Mouse (Mus musculus) heart, embryonic 16.5 days (tissue): Measurements from ENCODE around the gene Laptm5. TPM values are rescaled to one million over a fixed set of nuclear protein-coding genes. Genes with fewer than 3 reads are reported as not detected.

Source experiments
- ATAC-seq: fragments of 200-750 bp; cut with Nextera tagmentation; replicated peaks from 2 replicates; pipeline ENCODE4 v1.8.0; 2017; ENCODE audit warnings: moderate number of reproducible peaks; ENCODE audit not compliant: insufficient read depth, low FRiP score; ENCODE audit errors: extremely low read depth
- H3K27ac ChIP-seq: fragments of 300-500 bp; sonication (generic); 2 replicates; pipeline ENCODE4 v1.5.1; 2014; ENCODE audit warnings: mild to moderate bottlenecking, low read length, control low read depth, moderate library complexity
- H3K27me3 ChIP-seq: fragments of 300-500 bp; sonication (generic); 2 replicates; pipeline ENCODE4 v1.6.1; 2014; ENCODE audit warnings: low read length, mixed read lengths; ENCODE audit not compliant: control insufficient read depth, insufficient read depth
- H3K36me3 ChIP-seq: fragments of 300-500 bp; sonication (generic); 2 replicates; pipeline ENCODE4 v1.6.1; 2014; ENCODE audit not compliant: control insufficient read depth, insufficient read depth
- H3K4me1 ChIP-seq: fragments of 300-500 bp; sonication (generic); 2 replicates; pipeline ENCODE4 v1.6.1; 2014; ENCODE audit warnings: low read length, mixed read lengths; ENCODE audit not compliant: control insufficient read depth, insufficient read depth
- H3K4me2 ChIP-seq: fragments of 300-500 bp; sonication (generic); 2 replicates; pipeline ENCODE4 v1.6.1; 2014; ENCODE audit warnings: low read depth, mild to moderate bottlenecking, control low read depth, low read length
- H3K4me3 ChIP-seq: fragments of 300-500 bp; sonication (generic); 2 replicates; pipeline ENCODE4 v1.5.1; 2014; ENCODE audit warnings: mild to moderate bottlenecking, control low read depth, low read length
- H3K9ac ChIP-seq: fragments of 300-500 bp; sonication (generic); 2 replicates; pipeline ENCODE4 v1.6.1; 2014; ENCODE audit warnings: low read length, control low read depth
- H3K9me3 ChIP-seq: fragments of 300-500 bp; sonication (generic); replicated peaks from 2 replicates; pipeline ENCODE4 v1.6.1; 2016; ENCODE audit warnings: low read length; ENCODE audit not compliant: control insufficient read depth
- WGBS: fragments of 180-500 bp; shearing (Covaris S2); extraction: QIAGEN DNeasy Blood & Tissue Kit; methylation state at CpG from one replicate; pipeline ENCODE4 v1.1.7; 2014; 5-methylcytosine and 5-hydroxymethylcytosine counted together
- polyA plus RNA-seq: library from polyadenylated mRNA; unstranded; fragments of >200 nt; fragmentation: Nextera tagmentation; extraction: Ambion mirVana; gene quantifications from 2 replicates; pipeline ENCODE4 v1.2.1, GENCODE M21; 2015

Laptm5 gene
- polyA plus RNA-seq, 1 experiment from 2014 or later = 61.2 TPM

DNA sequence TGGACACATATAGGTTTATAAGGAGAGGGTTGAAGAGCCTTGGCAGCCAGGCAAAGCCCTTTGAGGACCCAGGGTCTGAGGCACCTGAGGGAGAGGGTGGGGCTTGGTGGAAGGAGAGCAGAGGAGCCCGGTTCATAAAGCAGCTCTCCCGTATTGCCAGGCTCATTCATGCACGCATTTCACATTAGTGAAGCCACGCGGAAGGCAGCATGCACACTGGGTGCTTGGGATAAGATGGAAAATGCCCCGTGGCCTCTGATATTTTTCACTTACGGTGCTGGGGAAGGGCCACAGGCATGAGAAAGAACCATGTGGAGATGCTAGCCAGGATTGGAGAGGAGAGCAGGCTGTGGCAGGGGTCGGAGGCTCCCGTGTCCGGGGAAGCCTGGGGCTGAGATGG is 44.2 kb downstream of the Laptm5 start:
- Histone ChIP-seq H3K27ac (no peak overlapping the region), H3K9ac (no peak overlapping the region), H3K4me2 (no peak overlapping the region), H3K36me3 (no peaks in the 10 kb centered on the region), H3K4me3 (no peak overlapping the region), H3K27me3 (peaks cover 6% of the 10 kb centered on the region; the same call in 1 of the 2 replicates), H3K9me3 (no peaks in the 10 kb centered on the region), H3K4me1 (no peaks in the 10 kb centered on the region)
- 84% methylated on average over 10 of the region's 10 CpGs for WGBS
- no peak for ATAC-seq

DNA sequence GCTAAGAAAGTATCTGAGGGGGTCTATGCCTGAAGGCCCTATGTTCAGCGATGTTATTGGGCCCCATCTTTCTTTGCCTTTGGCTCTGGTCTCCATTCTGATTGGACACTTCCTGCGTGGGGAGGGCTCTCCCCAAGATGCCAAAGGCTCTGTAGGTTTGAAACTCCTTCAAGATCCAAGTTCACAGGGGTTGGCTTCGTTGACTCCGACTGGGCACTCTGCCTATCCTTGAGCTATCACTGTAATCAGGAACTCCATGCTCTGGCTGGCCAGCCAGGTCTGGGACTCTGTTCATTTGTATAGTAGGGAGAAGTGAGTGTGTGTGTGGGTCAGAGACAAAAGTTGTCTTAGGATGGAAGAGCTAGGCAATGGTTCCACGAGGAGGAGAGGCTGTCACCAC is 45.9 kb downstream of the Laptm5 start:
- no peak for ATAC-seq
- no peaks in the 10 kb centered on the region for H3K9me3 ChIP-seq
- peaks cover 6% of the 10 kb centered on the region; the same call in 1 of the 2 replicates for H3K27me3 ChIP-seq
- H3K4me2 ChIP-seq = no peak overlapping the region
- H3K4me3 ChIP-seq = no peak overlapping the region
- H3K4me1 ChIP-seq = no peaks in the 10 kb centered on the region
- WGBS = 48% methylated on average over 5 of the region's 5 CpGs
- H3K27ac ChIP-seq = no peak overlapping the region
- H3K36me3 ChIP-seq = no peaks in the 10 kb centered on the region
- no peak overlapping the region for H3K9ac ChIP-seq

DNA sequence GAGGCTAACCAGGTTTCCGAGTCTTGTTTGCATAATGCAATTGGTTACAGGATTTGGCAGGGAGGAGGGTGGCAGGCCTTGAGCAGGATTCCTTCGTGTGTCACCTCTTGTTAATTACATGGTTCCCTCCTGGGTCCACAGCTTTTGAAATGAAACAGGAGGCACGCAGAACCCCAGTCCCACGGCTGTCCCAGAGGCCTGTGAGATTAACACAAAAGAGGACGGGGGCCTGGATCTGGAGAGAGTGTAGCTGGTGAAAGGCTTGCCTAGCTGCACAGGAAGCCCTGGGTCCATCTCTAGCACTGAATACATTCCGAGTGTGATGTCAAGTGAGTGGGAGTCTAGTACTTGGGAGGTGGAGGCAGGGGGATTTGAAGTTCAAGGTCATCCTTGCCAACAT is 46.8 kb downstream of the Laptm5 start:
- peaks cover 3% of the 10 kb centered on the region; the same call in 1 of the 2 replicates for H3K27me3 ChIP-seq
- WGBS = 51% methylated on average over 6 of the region's 6 CpGs
- H3K27ac ChIP-seq = no peak overlapping the region
- ATAC-seq = no peak
- no peak overlapping the region for H3K4me3 ChIP-seq
- no peaks in the 10 kb centered on the region for H3K36me3 ChIP-seq
- H3K9ac ChIP-seq = no peak overlapping the region
- no peak overlapping the region for H3K4me2 ChIP-seq
- H3K4me1 ChIP-seq = no peaks in the 10 kb centered on the region
- H3K9me3 ChIP-seq = no peaks in the 10 kb centered on the region

DNA sequence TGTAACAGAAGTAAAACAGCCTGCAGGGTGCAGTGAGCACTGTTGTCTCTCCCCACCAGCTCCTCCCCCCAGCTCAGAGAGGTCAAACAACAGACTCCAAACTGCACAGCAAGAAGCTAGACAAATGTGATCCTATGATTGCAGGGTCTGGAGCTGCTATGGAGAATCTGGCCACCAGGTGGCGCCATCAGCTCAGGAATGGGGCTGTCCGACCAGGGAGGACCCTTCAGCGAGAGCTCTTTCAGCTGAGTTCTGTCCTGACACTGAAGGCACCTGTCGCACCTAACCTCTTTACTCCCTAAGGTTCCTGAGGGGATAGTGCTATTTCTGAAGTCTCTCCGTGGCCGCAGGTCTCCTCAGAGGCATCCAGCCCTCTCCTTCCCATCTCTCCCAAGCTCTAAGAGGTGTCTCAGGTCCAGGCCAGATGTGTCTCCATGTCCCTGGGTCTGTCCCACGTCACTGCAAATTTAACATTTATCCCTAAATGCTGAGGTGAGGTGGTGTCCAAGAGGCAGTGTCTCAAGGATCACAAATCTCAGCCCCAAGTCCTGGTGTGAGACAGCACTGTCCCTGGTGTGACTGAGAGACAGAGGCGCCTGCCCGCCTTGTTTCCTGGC is 47.3 kb downstream of the Laptm5 start:
- 25% methylated on average over 9 of the region's 9 CpGs for WGBS
- Histone ChIP-seq H3K4me2 (no peak overlapping the region), H3K36me3 (no peaks in the 10 kb centered on the region), H3K9ac (no peak overlapping the region), H3K27me3 (peaks cover 3% of the 10 kb centered on the region; the same call in 1 of the 2 replicates), H3K27ac (no peak overlapping the region), H3K9me3 (no peaks in the 10 kb centered on the region), H3K4me1 (no peaks in the 10 kb centered on the region), H3K4me3 (no peak overlapping the region)
- peak; percentile 20; the same call in 1 of the 2 replicates for ATAC-seq

DNA sequence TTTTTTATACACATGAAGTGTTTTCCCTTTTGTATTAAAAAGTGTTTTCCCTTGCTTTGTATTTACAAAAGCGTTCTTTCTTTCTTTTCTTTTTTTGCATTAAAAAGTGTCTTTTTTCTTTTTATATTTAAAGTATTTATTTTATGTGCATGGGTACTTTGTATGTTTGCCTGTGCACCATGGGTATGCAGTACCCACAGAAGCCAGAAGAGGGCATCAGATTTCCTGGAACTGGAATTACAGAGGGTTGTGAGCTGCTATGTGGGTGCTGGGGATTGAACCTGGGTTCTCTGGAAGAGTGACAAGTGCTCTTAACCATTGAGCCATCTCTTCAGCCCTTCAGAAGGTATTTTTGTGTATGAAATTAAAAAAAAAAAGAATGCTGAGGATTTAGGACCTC is 58.4 kb downstream of the Laptm5 start:
- Histone ChIP-seq H3K9ac (no peak overlapping the region), H3K9me3 (no peaks in the 10 kb centered on the region), H3K4me2 (no peak overlapping the region), H3K36me3 (no peaks in the 10 kb centered on the region), H3K27me3 (peaks cover 2% of the 10 kb centered on the region; the same call in 1 of the 2 replicates), H3K27ac (no peak overlapping the region), H3K4me1 (no peaks in the 10 kb centered on the region), H3K4me3 (no peak overlapping the region)
- no peak for ATAC-seq
- WGBS = 96% methylated on average over 1 of the region's 1 CpGs

DNA sequence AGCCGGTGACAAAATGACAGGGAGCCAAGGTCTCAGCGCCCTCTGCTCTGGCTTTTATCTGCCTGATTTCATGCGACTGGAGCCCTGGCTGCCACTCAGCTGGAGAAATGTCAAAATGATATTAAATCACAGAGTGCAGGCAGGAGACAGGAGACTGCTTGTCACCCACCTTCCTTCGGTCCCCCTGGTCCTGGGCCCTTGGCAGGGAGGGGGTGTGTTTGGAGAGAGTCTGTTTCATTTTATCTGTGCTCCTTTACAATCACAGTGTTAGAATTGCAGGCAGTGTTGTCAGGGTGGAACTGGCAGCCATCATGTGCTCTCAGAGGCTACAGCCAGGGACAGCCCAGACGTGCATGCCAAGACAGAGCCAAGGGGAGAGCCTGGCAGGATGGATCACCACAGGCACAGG is 59.5 kb downstream of the Laptm5 start:
- Histone ChIP-seq H3K4me2 (peak overlapping the region; percentile 26; the same call in 1 of the 2 replicates), H3K4me1 (no peaks in the 10 kb centered on the region), H3K9ac (no peak overlapping the region), H3K27ac (peak overlapping the region; percentile 80), H3K36me3 (no peaks in the 10 kb centered on the region), H3K9me3 (no peaks in the 10 kb centered on the region), H3K4me3 (no peak overlapping the region), H3K27me3 (no peaks in the 10 kb centered on the region)
- 35% methylated on average over 5 of the region's 5 CpGs for WGBS
- peak; percentile 91 for ATAC-seq

DNA sequence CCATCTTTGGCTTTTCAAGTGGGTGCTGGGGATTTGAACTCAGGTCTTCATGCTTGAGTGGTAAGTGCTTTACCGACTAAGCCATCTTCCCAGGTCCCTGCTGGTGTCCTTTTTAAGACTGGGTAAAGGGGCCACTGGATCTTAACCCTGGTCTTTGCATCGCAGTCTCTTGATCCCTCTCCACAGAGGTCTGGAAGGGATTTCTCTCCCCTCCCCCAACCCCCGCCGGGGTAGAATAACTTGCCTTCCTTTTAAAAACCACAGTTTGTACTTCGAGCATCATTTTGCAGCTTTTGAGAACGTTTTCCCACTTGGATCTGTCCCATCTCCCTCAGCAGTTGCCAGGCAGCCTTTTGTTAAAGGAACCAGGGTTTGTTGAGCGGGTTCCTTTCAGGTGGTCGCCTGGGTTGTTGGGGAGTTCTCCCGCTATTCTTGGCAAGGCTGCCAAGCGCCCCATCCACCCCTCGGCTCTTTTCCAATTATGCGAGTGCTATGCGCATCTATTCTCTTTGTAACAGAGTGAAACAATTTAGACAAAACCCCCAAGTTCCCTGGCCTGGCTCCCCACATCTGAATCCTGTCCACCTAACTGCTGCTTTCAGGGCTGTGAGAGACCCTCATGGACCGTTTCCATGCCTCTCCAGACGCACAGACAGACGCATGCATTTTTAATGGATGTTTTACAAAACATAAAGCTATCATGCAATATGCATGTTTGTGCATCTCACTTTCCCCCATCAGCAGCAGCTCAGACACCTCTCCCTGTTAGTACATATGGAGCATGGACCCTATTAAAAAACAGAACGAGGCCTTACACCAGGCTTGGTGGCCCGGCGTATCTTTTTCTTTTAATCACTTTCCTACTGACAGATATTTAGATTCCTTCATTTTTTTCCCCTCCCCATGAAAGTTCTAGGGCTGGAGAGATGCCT is 60.7 kb downstream of the Laptm5 start:
- H3K27ac ChIP-seq = no peak overlapping the region; the same call in 1 of the 2 replicates
- no peaks in the 10 kb centered on the region for H3K27me3 ChIP-seq
- H3K36me3 ChIP-seq = no peaks in the 10 kb centered on the region
- H3K9ac ChIP-seq = no peak overlapping the region
- no peak for ATAC-seq
- H3K4me3 ChIP-seq = no peak overlapping the region
- no peaks in the 10 kb centered on the region for H3K4me1 ChIP-seq
- no peak overlapping the region for H3K4me2 ChIP-seq
- WGBS = 75% methylated on average over 19 of the region's 19 CpGs
- H3K9me3 ChIP-seq = no peaks in the 10 kb centered on the region

DNA sequence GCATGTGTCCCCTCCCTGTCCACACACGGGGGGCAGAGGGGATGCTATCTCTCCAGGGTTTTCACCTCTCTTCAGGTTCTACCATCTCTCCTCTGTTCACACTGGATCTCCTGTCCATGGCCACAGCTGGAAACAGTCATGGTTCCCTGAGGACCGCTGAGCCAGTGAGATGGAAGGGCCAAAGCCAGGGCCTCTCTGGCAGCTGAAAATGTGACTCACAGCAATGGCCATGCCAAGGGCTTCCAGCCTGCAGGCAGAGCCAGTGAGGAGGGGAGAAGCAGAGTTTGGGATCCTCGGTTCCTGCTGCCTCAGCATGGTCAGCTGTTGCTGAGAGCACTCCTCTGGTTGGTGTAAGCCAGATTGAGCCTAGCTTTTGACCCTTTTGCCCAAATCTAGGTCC is 66.1 kb downstream of the Laptm5 start:
- no peak overlapping the region for H3K9ac ChIP-seq
- H3K9me3 ChIP-seq = no peaks in the 10 kb centered on the region
- no peak overlapping the region for H3K4me2 ChIP-seq
- no peaks in the 10 kb centered on the region for H3K36me3 ChIP-seq
- H3K27ac ChIP-seq = no peak overlapping the region
- H3K27me3 ChIP-seq = no peaks in the 10 kb centered on the region
- no peaks in the 10 kb centered on the region for H3K4me1 ChIP-seq
- H3K4me3 ChIP-seq = no peak overlapping the region
- WGBS = 59% methylated on average over 3 of the region's 3 CpGs
- ATAC-seq = no peak
